Mouse (Mus musculus) forelimb bud, embryonic 11.5 days (tissue): ENCODE results near the gene Ppp1r8.

Experiments
- DNase-seq: peaks from one replicate; pipeline ENCODE4 v3.0.0-alpha.2; 2012; ENCODE audit warnings: low read depth, low spot score

Ppp1r8 gene

DNA sequence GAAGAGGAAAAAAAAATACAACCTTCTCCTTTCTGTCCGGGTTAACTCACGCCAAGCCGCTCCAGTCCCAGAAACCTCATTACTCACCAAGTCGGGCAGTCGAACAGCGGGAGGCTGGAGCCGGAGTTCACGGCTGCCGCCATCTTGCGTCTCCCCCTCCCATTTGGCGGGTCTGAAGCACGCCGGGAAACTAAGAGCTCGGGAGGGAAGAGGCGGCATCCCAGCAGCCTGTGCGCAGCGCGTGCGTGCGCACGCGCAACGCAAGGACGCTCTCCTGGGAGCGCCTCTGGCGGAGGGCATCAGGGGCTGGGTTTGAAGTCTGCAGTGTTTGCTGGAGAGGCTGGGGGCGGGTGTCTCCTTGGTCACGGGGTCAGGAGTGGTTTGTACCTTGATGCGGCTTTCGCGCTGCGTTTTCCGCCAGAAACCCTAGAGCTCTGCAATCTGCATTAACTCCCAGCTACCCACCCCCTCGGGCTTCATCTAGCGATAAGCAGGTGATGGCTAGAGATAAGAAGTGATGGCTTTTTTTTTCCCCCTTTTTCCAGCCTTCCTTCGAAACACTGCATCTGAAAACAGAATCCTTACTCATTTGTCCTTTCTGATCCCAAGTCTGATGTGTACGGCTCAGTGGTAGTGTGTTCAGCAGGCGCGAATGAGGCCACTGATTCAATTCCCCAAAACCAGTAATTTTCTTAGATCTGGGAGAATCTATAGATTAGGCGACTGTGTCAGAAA is at the start of gene Ppp1r8:
Gene Ppp1r8 (minus strand): TSS at position 200 of the 735 bp plus-strand sequence.
- peak; percentile 100 for DNase-seq

DNA sequence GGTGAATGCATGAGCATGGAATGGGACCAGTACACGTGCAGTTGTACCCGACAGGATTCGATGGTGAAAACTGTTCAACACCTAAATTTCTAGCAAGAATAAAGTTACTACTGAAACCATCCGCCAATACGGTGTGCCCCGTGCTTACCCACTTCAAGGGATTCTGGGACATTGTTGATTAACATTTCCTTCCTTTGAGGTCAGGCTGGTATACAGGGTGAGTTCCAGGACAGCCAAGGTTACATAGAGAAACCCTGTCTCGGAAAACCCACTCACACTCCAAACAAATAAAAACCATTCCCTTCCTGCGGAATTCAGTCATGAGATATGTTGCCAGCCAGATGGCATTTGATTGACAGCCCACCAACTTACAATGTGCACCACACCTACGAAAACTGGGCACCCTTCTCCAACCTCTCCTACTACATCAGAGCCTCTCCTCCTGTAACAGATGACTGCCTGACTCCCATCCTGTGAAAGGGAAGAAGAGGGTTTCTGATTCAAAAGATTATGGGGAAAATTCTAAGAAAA is 41.9 kb upstream of the Ppp1r8 start:
- no peak for DNase-seq

DNA sequence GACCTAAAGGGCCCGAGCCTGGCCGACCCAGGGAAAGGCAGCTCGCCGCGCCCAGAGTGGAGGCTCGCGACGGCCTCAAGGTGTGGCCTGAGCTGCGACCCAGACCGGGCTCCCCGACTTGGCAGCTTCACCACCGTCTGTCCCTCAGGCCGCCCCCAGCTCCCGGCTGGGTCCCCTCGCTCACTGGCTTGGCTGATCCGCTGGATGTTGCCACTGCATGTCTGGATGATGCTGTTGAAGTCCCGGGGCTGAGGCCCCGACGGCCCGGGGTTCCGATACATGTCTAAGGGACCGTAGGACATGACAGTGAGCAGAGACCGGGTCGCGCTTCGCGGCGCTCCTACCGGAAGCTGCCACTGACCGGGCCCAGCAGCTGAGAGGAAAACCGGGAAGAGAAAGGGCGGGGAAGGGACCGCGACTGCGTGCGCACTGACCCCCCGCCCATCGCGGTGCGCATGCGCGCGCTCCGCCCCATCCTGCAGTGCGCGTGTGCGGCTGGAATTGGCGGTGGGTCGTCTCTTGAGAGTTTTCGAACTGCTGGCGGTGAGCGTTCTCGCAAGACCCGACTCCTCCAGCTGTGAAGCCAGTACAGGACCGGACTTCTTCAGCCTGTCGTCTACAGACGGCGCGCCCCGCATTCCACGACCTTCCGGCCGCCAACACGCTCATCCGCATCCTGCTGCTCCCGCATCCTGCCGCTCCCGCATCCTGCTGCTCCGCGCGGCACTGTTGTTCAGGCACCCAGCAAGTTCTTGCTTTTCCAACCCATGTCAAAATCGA is 41.3 kb upstream of the Ppp1r8 start, which contains the start of gene Stx12:
Gene Stx12 (minus strand): TSS at position 446 of the 780 bp plus-strand sequence.
- DNase-seq = peak; percentile 93

DNA sequence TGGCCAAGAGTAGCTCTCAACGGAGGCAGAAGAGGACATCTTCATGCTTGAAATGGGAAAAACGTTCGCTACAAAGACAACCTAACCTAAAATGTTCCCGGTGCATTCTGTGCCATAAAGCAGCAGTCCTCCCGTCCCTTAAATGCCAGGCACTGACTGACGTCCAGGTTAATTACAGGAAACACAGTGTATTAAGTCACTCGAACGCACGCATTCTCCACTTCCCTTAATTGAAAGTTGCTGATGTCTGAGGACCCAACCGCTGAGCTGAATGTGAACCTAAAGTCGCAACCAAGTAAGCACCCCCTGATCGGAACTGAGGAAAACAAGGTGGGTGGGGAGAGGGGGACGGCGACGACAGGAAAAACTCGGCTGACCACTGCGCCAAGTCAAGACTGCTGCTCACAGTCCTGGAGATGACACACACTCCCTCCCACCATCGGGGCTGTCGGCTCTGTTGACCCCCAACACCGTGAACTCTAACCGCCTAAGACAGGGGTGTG is 40.6 kb upstream of the Ppp1r8 start:
- peak; percentile 2 for DNase-seq

DNA sequence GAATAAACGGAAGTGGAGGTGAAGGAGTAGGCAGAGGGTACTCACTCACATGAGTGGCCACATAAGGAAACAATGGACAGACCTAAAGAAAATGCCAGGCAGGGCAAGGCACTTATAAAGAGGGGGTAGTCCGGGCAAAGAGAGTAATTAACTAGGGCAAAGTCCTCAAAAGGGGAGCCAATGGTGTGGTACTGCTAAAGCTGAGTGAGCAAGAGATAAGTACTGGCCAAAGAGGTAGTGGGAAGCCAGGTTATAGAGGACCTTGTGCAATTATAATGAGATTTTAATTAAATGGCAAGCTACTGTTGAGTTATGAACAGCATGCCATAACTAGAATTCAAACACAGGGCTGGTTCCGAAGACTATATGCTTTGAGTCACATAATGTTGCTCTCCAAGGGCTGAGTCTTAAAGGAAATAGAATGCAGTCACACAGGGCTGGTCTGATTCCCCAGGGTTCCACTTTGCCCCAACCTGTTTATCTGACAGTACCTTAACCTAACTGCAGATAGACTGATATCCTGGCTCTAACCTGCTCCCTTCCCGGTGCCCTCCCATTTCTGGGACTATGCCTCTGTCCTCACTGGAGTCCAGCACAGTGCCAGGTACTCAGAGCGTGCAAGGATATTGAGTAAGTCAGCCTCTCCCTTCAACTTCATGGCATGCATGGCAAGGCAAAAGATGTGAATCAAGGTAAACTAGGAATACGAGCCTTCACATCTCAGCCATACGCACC is 31.6 kb upstream of the Ppp1r8 start:
- DNase-seq = no peak

DNA sequence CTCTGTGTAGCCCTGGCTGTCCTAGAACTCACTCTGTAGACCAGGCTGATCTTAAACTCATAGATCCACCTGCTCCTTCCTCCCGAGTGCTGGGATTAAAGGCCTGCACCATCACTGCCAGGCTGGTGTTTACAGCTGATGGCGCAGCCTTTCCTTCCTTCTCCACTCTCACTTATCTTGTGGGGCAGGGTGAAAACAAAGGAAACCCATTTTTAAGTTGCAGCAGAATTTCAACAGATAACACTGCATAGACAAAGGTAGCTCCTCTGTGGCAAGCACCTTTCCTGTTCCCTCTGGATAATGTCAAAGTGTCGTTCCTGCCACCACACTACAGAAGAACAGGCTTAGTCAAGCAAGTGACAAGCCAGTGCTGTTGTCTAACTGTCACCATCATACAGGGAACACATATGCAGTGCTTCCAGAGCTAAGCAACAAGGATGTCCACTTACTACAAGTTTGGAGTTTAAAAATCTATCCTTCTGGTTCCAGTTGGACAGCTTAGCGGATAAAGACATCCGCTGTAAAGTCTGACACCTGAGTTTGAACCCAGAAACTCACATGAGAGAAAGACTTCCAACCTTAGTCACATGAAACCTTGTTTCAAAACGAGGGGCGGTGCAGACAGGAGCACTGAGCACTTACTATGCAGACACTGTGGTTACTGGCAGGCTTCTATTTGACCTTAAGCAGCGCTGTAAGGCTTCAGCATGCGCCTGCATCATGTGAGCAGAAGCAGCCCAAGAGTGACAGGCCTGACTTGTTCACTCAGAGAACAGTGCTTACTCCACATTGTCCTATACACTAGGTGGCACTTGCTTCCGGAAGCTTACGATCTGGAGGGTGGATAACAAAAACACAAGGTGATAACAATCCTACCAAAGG is 30.8 kb upstream of the Ppp1r8 start:
- DNase-seq = no peak

DNA sequence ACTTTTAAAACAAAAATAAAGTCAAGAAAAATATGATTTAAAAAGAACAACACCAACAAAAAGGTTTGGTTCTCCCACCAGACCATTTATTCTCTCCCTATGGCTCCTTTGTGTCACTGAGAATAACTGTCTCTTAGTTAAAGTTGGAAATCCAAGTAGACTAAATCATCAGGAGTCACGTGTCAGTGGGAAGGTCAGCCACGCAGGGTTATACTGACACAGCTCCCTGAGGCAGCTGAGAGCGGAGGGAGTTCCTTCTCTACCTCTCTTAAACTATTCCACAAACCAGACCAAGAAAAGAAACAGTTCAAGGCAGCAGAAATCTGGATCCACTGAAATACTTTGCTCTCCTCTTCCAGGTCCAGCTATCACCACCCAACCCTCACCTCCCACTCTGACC is 28.1 kb upstream of the Ppp1r8 start:
- DNase-seq = no peak

DNA sequence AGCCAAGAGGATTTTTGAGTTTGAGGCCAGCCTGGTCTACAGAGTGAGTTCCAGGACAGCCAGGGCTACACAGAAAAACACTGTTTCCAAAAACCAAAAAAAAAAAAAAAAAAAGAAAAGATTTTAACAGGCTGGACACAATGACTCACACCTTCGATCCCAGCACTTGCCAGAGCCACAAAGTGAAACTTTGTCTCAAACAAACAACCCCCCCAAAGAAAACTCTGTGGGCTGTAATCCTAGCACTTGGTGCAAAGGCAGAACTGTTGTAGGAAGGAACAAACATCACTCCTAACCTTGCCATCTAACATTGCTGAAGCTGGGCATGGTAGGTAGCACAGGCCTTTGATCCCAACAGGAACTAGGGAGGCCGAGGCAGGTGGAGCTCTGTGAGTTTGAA is 21.9 kb upstream of the Ppp1r8 start:
- no peak for DNase-seq

DNA sequence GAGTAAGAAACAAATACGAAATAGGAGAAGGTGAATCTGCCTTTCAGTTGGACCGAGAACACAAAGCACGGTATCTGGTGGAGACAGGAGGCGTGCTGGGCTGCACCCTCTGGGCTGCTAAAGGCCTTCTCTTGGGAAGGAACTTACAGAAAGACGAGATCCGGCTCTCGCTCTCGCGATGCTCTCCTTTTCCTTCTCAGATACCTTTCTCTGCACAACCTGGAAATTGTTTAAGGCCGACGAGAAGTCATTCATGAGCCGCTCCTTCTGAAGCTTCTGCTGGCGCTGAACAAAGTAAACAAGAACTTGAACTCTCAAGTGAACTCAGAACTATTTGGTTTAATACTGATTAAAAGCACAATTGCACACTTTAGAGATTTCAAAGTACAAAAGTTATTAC is 20.0 kb upstream of the Ppp1r8 start:
- no peak for DNase-seq

DNA sequence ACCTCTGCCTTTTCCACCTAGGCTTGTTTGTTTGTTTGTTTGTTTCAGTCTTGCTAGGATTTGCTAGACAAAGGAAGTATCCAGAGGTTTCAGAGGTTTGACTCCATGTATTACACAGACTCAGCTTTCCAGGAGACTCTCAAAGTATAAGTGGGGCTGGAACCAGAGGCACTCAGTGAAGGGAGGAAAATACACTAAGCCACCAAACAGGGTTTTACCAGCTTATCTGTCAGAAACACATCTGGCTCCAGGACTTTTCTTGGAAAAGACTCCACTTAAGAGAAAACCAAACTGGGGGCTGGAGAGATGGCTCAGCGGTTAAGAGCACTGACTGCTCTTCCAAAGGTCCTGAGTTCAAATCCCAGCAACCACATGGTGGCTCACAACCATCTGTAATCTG is 17.9 kb upstream of the Ppp1r8 start:
- DNase-seq = no peak

DNA sequence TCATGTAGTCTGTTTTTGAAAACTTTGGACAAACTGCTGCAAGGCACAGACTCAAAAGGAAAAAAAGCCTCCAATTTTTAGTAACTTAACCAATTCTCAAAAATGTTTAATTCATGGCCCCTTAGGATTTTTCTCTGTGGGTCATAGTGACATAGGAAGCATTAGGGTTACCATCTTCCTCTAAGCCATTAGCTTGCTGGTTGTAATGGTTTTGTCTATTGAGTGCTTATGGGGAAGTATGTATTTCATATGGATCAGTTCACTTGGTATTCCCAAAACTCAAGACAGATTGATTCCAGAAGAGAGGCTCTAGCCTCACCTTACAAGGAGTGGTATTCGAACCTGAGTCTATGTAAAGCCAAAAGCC is 719 bp upstream of the Ppp1r8 start:
- DNase-seq = no peak

DNA sequence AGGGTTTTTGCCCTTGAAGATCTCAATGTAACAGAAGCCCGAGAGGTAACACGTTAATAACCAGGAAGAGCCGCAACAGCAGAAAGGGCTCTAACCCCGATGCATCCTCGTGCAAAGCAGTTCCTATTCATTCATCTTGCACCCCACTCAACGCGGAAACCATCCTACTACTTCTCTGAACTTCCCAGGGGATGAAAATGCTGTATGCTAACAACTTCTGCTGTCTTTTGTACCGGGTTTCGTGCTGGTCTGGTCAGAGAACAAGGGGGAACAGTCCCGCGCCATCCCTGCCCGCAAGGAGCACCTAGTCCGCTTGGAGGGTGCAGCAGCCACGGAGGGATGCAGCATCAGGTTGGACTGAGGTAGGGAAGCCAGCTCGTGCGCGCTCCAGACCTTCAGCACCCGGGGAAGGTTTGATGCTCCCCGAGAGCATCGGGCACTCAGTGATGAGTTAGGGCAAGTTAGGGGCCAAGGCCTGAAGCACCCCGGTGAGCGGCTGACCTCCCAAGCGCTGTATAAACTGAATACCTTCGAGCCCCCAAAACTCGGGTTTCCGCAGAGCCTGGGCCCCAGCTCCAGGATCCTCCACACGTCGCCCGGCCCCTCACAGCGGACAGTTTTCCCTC is 575 bp downstream of the Ppp1r8 start:
- peak; percentile 6 for DNase-seq

DNA sequence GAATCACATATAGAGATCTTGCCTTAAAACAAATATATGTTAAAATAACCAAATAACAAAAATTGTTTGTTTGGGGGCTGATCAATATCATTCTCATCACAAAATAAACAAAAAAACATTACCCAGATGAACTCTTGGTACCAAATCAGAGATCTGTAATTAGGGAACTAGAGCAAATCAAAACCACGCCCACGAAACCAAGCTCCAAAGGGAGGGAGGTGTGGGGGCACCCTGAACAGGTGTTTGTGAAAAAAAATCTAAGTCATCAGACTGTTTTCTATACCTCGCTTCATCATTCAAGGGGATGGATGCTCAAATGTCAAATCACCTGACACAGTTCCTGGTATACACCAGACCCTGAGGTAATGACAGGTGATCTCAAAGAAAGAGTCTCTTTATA is 1.5 kb downstream of the Ppp1r8 start:
- no peak for DNase-seq

DNA sequence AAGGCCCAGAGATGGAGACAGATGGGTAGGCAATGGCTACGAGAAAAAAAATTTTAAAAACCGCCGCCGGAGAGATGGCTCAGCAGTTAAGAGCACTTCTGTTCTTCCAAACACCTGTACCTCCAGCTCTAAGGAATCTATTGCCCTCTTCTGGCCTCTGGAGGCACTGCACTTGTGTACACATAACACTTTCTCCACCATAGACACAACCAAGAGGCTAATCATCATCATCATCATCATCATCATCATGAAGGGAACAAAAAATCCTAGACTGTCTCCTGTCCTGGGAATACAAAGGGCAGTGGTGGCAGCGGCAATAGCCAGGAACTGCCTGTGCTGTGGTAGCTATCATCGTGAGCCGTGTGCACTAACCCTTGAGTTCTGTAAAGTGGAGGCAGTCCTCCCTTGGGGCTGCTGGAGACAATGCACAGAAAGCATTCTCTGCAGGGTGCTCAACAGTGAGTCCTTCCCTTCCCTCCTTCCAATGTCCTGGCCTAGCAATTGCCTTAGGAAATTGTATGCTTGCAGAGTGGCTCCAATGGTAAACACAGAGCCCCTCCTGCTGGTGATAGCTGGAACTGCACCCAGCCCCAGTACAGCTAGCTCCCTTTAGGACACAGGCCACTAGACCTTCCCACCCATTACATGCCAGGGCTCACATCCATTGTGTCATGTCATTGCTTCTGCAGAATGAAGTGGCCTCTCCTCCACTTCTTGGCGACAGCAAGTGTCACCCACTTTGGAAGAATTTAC is 19.2 kb downstream of the Ppp1r8 start:
- DNase-seq = peak; percentile 57

DNA sequence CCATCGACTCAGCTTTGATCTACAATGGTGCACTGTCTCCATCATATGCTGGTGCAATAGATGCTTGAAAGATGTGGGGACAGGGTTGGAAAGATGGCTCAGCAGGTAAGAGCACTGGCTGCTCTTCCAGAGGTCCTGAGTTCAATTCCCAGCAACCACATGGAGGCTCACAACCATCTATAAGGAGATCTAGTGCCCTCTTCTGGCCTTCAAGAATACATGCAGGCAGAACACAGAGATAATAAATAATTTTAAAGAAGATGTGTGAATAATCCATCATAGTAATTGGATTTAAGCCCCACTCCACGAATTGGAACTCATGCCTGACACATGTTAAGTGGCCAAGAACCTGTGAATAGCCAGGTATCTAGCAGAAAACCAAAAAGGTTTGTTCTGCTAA is 24.5 kb downstream of the Ppp1r8 start:
- DNase-seq = no peak

DNA sequence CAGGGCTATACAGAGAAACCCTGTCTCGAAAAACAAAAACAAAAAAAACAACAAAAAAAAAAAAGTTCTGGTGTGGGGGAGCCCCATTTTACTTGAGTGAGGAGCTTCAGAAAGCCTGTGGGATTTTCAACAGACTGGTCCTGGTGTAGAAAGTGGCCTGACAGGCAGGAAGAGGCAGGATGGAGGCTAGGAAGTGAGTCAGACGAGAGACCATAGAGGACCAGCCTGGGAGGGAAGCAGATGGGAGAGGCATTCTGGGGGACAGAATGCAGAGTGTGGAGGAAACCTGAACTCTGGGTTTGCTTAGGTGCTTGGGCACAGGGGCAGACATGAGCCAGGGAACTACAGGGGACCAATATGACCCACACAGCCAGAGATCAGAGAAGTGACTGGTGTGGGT is 26.1 kb downstream of the Ppp1r8 start:
- no peak for DNase-seq

DNA sequence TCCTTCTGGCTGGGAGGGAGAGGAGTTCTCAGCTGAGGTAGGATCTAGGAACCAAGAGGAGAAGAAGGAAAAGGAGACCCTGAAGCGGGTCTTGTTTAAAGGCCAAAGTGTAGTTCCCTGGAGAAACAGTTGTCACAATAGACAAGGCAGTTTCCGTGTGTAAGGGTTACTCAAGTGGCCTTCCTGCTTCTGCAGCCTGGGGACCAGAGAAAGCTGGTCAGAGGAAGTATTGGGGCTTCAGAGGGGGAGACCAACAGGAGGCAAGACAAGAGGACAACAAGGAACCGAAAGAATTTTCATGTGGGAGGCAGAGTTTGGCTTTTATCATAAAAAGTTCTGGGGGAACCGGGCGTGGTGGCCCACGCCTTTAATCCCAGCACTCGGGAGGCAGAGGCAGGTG is 26.6 kb downstream of the Ppp1r8 start:
- no peak for DNase-seq

DNA sequence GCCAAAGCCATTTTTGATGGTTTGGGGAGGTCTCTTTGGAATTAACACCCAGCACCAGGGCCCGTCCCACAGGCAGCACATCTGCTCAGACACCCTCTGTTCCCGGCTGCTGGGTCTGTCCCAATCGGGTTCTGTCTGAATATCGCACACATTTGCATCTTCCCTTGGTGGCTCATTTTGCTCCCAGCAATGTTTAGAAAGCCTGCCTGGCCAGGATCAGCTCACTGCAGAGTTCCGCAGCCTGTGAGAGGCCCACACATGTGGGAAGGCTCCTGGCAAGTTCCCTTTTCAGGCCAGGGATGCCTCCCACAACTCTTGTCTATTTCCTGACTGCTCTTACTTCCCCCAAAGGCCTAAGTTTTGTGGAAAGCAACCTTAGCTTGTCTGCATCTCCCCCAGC is 33.3 kb downstream of the Ppp1r8 start:
- no peak for DNase-seq

DNA sequence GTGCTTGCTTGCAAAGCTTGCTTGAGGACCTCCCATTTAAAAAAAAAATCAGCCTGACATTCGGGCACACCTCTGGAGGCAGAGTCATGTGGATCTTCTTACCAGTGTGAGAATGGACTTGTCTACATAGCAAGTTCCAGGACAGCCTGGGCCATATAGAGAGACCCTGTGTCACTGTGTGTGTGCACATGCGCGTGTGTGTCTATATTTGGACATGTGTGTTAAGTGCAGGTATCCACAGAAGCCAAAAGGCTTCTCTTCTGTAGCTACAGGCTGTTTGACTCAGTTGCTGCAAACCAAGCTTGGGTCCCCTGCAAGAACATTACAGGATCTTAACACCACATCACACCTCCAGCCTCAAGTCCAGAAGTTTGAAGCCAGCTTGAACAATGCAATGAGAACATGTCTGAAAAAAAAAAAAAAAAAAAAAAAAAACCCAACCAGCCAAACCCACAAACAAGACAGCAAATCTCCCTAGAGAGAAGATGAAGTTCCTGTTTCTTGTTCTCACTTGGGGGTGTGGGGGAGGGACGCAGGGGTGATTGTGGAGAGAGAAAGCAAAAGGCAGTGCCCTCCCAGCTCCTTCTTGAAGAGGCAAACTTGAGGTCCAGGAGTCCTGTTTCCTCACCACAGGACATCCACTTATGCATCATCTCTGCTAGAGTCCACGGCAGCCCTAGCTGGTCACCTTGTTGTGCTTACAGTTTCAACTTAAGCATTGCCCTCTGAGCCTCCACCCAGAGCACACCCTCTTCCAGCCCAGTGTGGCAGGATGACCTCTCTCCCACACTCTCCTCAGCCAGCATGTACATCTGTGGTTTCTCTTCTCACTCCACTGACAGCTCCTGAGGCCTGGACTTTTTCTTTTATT is 35.0 kb downstream of the Ppp1r8 start:
- no peak for DNase-seq
